Mouse (Mus musculus) forebrain, embryonic 11.5 days (tissue): Measurements from ENCODE around the gene Cerkl. TPM values are rescaled to one million over a fixed set of nuclear protein-coding genes. Genes with fewer than 3 reads are reported as not detected.

Experiments
- ATAC-seq: fragments of 200-750 bp; cut with Nextera tagmentation; replicated peaks from 2 replicates; pipeline ENCODE4 v1.8.0; 2017; ENCODE audit warnings: moderate TSS enrichment; ENCODE audit not compliant: low FRiP score
- DNase-seq: peaks from one replicate; pipeline ENCODE4 v3.0.0-alpha.2; 2017; ENCODE audit warnings: low spot score
- H3K27ac ChIP-seq: fragments of 300-500 bp; sonication (generic); 2 replicates; pipeline ENCODE4 v1.5.1; 2014; ENCODE audit warnings: low read depth, low read length
- H3K27me3 ChIP-seq: fragments of 300-500 bp; sonication (generic); 2 replicates; pipeline ENCODE4 v1.6.1; 2014; ENCODE audit warnings: mild to moderate bottlenecking, low read length, mixed read lengths; ENCODE audit not compliant: control insufficient read depth, insufficient read depth
- H3K36me3 ChIP-seq: fragments of 300-500 bp; sonication (generic); 2 replicates; pipeline ENCODE4 v1.6.1; 2014; ENCODE audit warnings: mild to moderate bottlenecking, low read length, moderate library complexity, mixed read lengths; ENCODE audit not compliant: control insufficient read depth, insufficient read depth
- H3K4me1 ChIP-seq: fragments of 300-500 bp; sonication (generic); replicated peaks from 2 replicates; pipeline ENCODE4 v1.6.1; 2014; ENCODE audit warnings: low read length, mixed read lengths; ENCODE audit not compliant: control insufficient read depth, insufficient read depth
- H3K4me2 ChIP-seq: fragments of 300-500 bp; sonication (generic); 2 replicates; pipeline ENCODE4 v1.6.1; 2014; ENCODE audit warnings: low read depth, mild to moderate bottlenecking, low read length, moderate library complexity, mixed read lengths; ENCODE audit not compliant: severe bottlenecking
- H3K4me3 ChIP-seq: fragments of 300-500 bp; sonication (generic); 2 replicates; pipeline ENCODE4 v1.5.1; 2014; ENCODE audit warnings: low read depth, low read length
- H3K9ac ChIP-seq: fragments of 300-500 bp; sonication (generic); 2 replicates; pipeline ENCODE4 v1.6.1; 2014; ENCODE audit warnings: low read length
- H3K9me3 ChIP-seq: fragments of 300-500 bp; sonication (generic); 2 replicates; pipeline ENCODE4 v1.6.1; 2016; ENCODE audit warnings: low read length, mixed read lengths; ENCODE audit not compliant: control insufficient read depth
- WGBS: fragments of 180-500 bp; shearing (Covaris S2); extraction: QIAGEN DNeasy Blood & Tissue Kit; methylation state at CpG from one replicate; pipeline ENCODE4 v1.1.7; 2014; 5-methylcytosine and 5-hydroxymethylcytosine counted together
- polyA plus RNA-seq: library from polyadenylated mRNA; unstranded; fragments of >200 nt; fragmentation: Nextera tagmentation; extraction: Ambion mirVana; gene quantifications from 2 replicates; pipeline ENCODE4 v1.2.1, GENCODE M21; 2014

The Cerkl gene
- polyA plus RNA-seq, 1 experiment from 2014 or later: 1.2 TPM

DNA sequence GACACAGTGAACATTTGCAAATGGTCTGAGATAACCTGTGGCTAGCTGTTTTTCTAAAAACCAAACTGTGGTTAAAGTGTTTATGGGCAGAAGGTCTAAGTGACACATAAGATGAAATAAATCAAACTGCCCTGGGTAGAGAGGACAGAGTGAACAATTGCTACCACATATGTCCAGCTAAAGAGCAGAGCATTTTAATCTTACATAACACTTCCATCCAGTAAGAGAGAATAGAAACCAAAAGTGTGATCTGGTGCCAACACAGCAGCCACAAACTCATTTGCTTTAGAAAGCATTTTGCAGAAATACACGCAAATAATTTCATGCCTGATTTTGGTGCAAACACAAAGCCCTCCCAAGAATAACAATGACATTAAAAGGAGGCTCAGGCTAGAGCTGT is 117.6 kb downstream of the Cerkl start:
- no peaks in the 10 kb centered on the region for H3K4me1 ChIP-seq
- no peak for DNase-seq
- no peak overlapping the region for H3K27ac ChIP-seq
- 67% methylated on average over 1 of the region's 1 CpGs for WGBS
- ATAC-seq: no peak
- no peaks in the 10 kb centered on the region for H3K9me3 ChIP-seq
- H3K9ac ChIP-seq: no peak overlapping the region
- no peak overlapping the region for H3K4me2 ChIP-seq
- H3K27me3 ChIP-seq: no peaks in the 10 kb centered on the region
- H3K4me3 ChIP-seq: no peak overlapping the region
- H3K36me3 ChIP-seq: no peaks in the 10 kb centered on the region

DNA sequence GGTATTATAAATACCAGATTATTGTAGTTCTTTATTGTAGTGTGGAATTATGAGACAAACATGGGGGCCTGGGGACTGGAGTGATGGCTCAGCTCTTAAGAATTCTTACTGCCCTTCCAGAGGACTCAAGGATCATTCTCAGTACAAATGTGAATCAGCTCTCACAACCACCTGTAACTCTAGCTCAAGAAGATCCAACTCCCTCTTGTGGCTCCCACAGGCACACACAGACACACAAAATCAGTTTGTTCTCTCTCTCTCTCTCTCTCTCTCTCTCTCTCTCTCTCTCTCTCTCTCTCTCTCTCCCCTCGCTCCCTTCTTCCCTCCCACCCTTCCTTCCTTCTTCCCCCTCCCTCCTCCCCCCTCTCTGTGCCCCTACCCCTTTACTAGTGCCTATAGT is 120.4 kb downstream of the Cerkl start:
- no peaks in the 10 kb centered on the region for H3K4me1 ChIP-seq
- 86% methylated on average over 1 of the region's 1 CpGs for WGBS
- no peaks in the 10 kb centered on the region for H3K9me3 ChIP-seq
- H3K4me2 ChIP-seq: no peak overlapping the region
- H3K4me3 ChIP-seq: no peak overlapping the region
- no peak overlapping the region for H3K9ac ChIP-seq
- H3K27me3 ChIP-seq: no peaks in the 10 kb centered on the region
- DNase-seq: no peak
- H3K36me3 ChIP-seq: no peaks in the 10 kb centered on the region
- ATAC-seq: no peak
- H3K27ac ChIP-seq: no peak overlapping the region

DNA sequence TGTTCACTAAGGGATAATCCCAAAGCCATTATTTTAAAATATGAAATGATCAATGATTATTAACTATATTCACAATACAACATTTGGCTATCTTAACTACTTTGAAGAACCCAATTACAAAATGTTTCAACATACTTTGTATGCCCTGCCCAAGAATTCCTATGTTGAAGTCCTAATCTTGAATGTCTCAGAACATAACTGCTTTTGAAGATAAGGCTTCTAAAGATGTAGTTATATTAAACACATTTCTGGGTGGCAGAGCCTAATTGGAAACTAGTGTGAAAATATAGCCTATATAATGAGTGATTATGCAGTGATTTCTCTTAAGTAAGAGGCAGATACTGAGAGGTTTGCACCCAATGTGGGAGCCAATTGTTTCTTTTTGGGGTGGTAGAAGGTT is 121.9 kb downstream of the Cerkl start:
- DNase-seq (no peak), ATAC-seq (no peak)
- Histone ChIP-seq H3K9ac (no peak overlapping the region), H3K27me3 (no peaks in the 10 kb centered on the region), H3K9me3 (no peaks in the 10 kb centered on the region), H3K4me1 (no peaks in the 10 kb centered on the region), H3K27ac (no peak overlapping the region), H3K4me2 (no peak overlapping the region), H3K4me3 (no peak overlapping the region), H3K36me3 (no peaks in the 10 kb centered on the region)

DNA sequence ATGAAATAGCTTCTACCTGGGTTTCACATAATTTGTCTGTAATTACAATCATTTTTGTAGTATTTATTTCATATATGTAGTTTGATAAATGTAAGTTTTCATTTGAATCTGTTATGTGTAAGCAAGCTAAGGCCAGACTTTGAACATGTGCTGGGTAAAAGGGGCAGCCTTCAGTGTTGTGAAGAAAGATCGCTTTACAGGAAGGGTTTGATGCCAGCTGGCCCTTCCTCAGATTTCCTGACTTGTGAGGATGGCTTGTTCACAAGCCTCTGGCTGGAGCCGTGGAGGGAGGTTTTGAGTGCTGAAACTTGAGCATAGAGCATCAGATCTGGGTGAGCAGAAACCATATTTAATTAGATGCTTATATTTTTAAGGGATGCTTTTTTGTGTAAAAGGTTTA is 128.5 kb downstream of the Cerkl start:
- Histone ChIP-seq H3K27me3 (no peaks in the 10 kb centered on the region), H3K36me3 (no peaks in the 10 kb centered on the region), H3K4me3 (no peak overlapping the region), H3K9me3 (no peaks in the 10 kb centered on the region), H3K9ac (no peak overlapping the region), H3K27ac (no peak overlapping the region), H3K4me1 (no peaks in the 10 kb centered on the region), H3K4me2 (no peak overlapping the region)
- DNase-seq (no peak), ATAC-seq (no peak)
- WGBS: 81% methylated on average over 2 of the region's 2 CpGs

DNA sequence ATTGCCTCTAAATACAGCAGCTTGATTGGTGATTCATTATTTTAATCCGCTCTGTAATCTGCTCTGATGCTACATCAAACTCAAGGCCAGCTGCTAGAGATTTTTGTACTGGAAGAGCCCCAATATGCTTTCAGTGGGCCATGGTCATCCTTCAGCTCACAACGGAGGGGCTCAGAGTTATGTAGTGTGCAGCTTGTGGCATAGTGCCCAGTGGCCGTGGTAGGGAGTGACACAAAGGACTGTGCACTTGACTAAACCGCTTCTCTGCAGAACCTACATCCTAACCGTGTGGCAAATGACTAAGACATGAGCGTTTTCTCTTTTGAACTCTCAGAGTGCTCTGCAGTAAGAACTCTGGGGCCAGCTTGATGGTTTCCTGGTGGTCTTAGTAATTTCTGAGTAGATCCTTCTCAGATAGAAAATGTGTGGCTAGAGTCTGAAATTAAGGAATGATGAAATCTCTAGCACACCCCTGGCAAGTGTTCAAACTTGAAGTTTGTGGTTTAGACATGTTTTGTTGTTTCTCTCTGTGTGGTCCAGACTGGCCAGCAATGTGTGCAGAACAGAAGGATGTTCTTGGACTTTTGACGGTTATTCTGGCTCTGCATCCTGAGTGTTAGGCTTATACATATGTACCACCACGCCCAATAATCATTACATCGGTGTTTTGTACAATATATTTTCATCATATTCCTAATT is 140.3 kb downstream of the Cerkl start:
- Histone ChIP-seq H3K4me2 (no peak overlapping the region), H3K9ac (no peak overlapping the region), H3K4me1 (no peaks in the 10 kb centered on the region), H3K27ac (no peak overlapping the region), H3K27me3 (no peaks in the 10 kb centered on the region), H3K9me3 (no peaks in the 10 kb centered on the region), H3K4me3 (no peak overlapping the region), H3K36me3 (no peaks in the 10 kb centered on the region)
- ATAC-seq (no peak), DNase-seq (no peak)
- WGBS: 94% methylated on average over 9 of the region's 9 CpGs

DNA sequence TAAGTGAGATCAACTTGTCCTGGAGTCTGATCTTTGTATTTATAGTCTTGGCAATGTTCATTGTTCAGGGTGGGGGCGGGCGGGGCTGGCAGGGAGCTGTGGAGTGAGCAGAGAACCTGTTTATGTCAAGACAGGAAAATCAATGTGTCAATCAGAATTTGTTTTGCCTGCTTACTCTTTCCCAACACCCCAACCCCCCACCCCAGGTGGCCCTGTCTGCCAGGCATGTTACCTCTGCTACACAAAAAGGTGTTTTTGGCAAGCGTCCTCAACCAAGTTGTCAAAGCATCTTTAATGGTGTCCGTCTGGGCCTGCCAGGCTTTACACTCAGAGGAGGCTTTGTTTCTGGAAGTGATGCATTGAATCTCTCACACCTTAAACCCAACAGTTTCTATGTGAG is 141.5 kb downstream of the Cerkl start:
- Histone ChIP-seq H3K4me3 (no peak overlapping the region), H3K4me2 (no peak overlapping the region), H3K9ac (no peak overlapping the region), H3K9me3 (no peaks in the 10 kb centered on the region), H3K4me1 (no peaks in the 10 kb centered on the region), H3K27me3 (no peaks in the 10 kb centered on the region), H3K36me3 (no peaks in the 10 kb centered on the region), H3K27ac (no peak overlapping the region)
- DNase-seq (no peak), ATAC-seq (no peak)
- WGBS: 83% methylated on average over 4 of the region's 4 CpGs

DNA sequence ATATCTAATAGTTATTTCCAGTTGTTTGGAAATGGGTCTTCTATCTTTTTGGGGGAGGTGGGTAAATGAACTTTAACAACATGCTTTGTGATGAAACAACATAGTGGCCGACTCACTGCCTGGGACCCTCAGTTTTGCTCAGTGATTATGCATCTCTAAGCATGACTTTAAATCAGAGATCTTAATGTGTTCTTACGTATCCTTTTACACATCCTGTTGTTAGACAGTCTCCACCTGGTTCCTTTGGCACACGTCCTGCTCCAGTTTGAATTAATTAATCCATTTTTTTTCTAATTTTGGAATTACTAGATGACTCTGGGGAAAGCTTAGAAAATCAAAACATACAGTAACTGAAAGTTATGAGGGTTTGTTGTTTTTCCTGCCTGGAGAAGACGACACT is 144.1 kb downstream of the Cerkl start:
- DNase-seq: no peak

DNA sequence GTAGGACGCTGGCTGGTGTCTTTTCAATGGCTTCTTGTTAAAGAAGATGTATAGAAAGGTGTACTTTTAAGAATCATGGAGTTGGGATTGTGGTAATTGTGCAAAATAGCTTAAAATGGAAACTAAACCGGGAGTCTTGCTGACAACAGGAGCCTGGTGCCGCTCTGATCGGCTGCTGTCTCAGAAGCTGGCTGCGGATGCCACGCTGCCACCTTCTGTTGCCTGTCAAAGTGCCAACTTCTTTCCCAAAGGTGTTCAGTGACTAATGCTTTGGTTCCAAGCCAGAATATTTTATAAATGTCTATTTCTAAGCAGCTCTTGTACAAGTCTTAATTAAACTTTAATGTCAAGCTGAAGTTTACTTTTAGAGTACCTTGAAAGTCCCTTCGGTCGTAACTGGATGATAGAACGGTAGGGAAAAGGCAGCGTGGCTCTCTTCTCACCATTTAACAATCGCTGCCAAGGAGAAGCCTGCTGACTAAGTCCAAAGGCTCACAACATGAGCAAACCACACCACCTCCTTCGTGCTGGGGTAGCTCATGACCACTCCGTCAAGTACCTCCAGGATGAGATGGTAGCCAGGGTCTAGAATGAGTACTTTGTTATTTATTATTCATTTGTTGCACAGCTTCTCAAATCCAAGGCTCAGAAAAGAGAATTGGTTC is 147.0 kb downstream of the Cerkl start:
- WGBS: 91% methylated on average over 13 of the region's 13 CpGs

More for the DNA sequence above, 144.1 kb downstream of the Cerkl start:
- Histone ChIP-seq H3K27me3 (no peaks in the 10 kb centered on the region), H3K4me2 (no peak overlapping the region), H3K9me3 (no peaks in the 10 kb centered on the region), H3K27ac (no peak overlapping the region), H3K36me3 (no peaks in the 10 kb centered on the region), H3K4me1 (no peaks in the 10 kb centered on the region), H3K9ac (no peak overlapping the region), H3K4me3 (no peak overlapping the region)
- 86% methylated on average over 4 of the region's 4 CpGs for WGBS
- ATAC-seq: no peak

DNA sequence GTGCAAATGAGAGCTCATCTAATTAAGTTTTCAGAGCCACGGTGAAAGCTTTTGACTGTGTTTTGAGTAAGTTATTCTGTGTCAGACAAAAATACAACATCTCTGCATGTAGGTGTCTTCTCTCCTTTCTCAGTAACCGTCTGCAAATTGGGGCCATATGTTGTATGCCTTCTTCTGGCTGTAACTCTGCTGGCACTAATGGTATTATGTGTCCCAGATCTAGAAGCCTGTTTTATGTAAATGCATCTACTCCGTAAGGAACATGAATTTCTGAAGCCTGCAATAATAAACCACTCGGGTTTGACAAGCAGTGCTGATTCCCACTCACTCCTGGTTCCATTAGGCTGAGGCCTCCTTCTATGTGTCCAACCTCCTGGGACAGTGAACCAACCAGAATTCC is 149.0 kb downstream of the Cerkl start:
- Histone ChIP-seq H3K4me2 (no peak overlapping the region), H3K27ac (no peak overlapping the region), H3K36me3 (no peaks in the 10 kb centered on the region), H3K9me3 (no peaks in the 10 kb centered on the region), H3K4me3 (no peak overlapping the region), H3K27me3 (no peaks in the 10 kb centered on the region), H3K9ac (no peak overlapping the region), H3K4me1 (no peaks in the 10 kb centered on the region)
- DNase-seq (no peak), ATAC-seq (no peak)
- WGBS: 79% methylated on average over 4 of the region's 4 CpGs

More for the DNA sequence above, 147.0 kb downstream of the Cerkl start:
- Histone ChIP-seq H3K9me3 (no peaks in the 10 kb centered on the region), H3K4me3 (no peak overlapping the region), H3K27me3 (no peaks in the 10 kb centered on the region), H3K9ac (no peak overlapping the region), H3K36me3 (no peaks in the 10 kb centered on the region), H3K27ac (no peak overlapping the region), H3K4me2 (no peak overlapping the region), H3K4me1 (no peaks in the 10 kb centered on the region)
- ATAC-seq (no peak), DNase-seq (no peak)
